Mouse (Mus musculus) frontal cortex, postnatal 25 days (tissue): ENCODE data around the gene Theg.
A peak's percentile ranks its signal among the peaks of the same experiment; 100 is the strongest.

Experiments used
- DNase-seq, 2 experiments: peaks; one replicate each; pipeline ENCODE4 v3.0.0; 2022; ENCODE audit warnings: low spot score in 2 of 2

The Theg gene

GRCm38 (mm10) chr10:79587061-79587751, at the start of gene Theg:
Theg (minus strand) TSS chr10:79587331.
- no peak for DNase-seq

GRCm38 (mm10) chr10:79636287-79636686, 49.2 kb upstream of the Theg start:
- DNase-seq, result no peak

GRCm38 (mm10) chr10:79633006-79633777, 46.1 kb upstream of the Theg start:
- no peak for DNase-seq

GRCm38 (mm10) chr10:79631432-79631831, 44.3 kb upstream of the Theg start:
- DNase-seq, result no peak

- no peak for DNase-seq
These were observed 41.2 kb upstream of the Theg start for GRCm38 (mm10) chr10:79628377-79628776.

GRCm38 (mm10) chr10:79626156-79626555, 39.0 kb upstream of the Theg start:
- no peak for DNase-seq

- DNase-seq, result no peak
These were observed 38.3 kb upstream of the Theg start for GRCm38 (mm10) chr10:79625398-79625797.

- DNase-seq, result no peak
These were observed 36.8 kb upstream of the Theg start for GRCm38 (mm10) chr10:79623950-79624349.

- no peak for DNase-seq
These were observed 29.2 kb upstream of the Theg start for GRCm38 (mm10) chr10:79616376-79616775.

GRCm38 (mm10) chr10:79615860-79616259, 28.7 kb upstream of the Theg start:
- DNase-seq, result no peak

- no peak for DNase-seq
These were observed 27.1 kb upstream of the Theg start for GRCm38 (mm10) chr10:79614305-79614643.

GRCm38 (mm10) chr10:79613578-79614304, 26.6 kb upstream of the Theg start, which contains the start of gene C2cd4c:
C2cd4c (minus strand) TSS chr10:79614025.
- DNase-seq, result peak; percentile 45 to 55

- DNase-seq, result no peak
These were observed 25.3 kb upstream of the Theg start for GRCm38 (mm10) chr10:79612192-79613135.

- no peak for DNase-seq
These were observed 24.2 kb upstream of the Theg start for GRCm38 (mm10) chr10:79611296-79611695.

GRCm38 (mm10) chr10:79609276-79609675, 22.1 kb upstream of the Theg start:
- no peak for DNase-seq

- DNase-seq, result no peak
These were observed 20.8 kb upstream of the Theg start for GRCm38 (mm10) chr10:79607892-79608291.

GRCm38 (mm10) chr10:79606537-79606936, 19.4 kb upstream of the Theg start:
- no peak for DNase-seq

- DNase-seq, result no peak
These were observed 10.8 kb upstream of the Theg start for GRCm38 (mm10) chr10:79597936-79598230.

GRCm38 (mm10) chr10:79597051-79597935, 10.2 kb upstream of the Theg start:
- DNase-seq, result peak in 1 of 2 experiments; percentile 58

- DNase-seq, result no peak
These were observed 8.4 kb upstream of the Theg start for GRCm38 (mm10) chr10:79595590-79595929.
